Mouse (Mus musculus): Measurements from ENCODE around the gene Dlg2. TPM values are rescaled to one million over a fixed set of nuclear protein-coding genes. Genes with fewer than 3 reads are reported as not detected.

The Dlg2 gene
- total RNA-seq, 2 experiments from 2014 or later = 61.2 to 113 TPM

DNA sequence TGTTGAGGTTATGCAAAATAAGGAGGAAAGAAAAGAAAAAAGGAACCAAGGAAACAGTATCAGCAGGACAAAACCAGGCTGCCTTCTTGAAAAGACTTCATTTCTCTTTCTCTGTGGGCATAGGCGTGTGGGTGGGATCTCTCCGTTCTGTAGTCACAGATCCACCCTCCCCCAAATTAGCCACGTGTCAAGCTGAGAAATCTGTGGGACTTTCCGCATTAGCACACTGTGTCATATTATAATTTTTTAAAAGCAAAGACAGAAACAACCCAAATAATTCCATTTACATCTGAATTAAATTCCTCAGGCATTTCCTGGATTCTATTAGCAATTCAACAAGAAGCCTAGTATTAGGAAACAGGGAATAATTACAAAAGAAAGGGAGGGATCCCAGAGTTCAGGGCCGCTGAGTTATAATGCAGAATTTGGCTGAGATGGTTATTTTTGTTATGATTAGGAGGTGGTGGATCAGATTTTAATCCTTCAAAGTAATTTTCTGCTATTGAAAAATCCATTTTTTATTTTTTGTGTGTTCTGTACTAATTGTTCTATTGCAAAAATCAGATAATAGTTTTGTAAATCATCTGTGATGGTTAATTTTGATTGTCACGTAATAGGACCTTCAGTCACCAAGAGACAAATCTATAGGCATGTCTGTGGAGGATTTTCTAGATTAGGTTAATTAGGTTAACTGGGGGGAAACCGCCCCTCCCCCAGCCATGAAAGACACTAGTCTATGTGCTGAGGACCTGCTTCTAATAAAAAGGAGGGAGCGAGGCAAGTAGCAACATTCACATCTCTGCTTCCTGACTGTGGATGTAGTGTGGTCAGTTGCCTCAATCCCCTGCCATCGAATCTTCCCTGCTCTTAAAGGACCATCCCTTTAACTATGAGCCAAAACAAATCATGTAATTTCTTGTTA is 63.3 kb downstream of the Dlg2 start:
- no peak for DNase-seq (ENCODE audit: low spot score in 2 of 2)

GRCm38 (mm10) chr7:90540811-90541323 is 64.4 kb downstream of the Dlg2 start:
- DNase-seq (ENCODE audit: low spot score in 2 of 2) = no peak

- DNase-seq (ENCODE audit: low spot score in 2 of 2) = no peak
Observed at GRCm38 (mm10) chr7:90553399-90553798, 76.9 kb downstream of the Dlg2 start.

DNA sequence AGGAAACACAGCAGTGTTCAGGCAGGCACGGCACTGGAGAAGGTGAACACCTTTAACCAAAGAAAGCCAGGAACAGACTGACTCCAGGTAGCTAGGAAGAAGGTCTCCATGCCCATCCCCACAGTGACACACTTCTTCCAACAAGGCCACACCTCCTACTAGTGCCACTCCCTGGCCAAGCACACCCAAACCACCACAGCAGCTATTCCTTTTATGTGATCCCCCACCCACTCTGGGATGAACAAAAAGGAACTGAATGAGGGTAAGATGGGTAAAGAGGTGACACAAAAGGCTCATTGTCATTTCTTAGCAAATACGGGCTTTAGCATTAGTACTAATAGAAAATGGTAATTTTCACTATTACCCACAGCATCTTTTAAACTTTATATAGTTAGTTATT is 77.9 kb downstream of the Dlg2 start:
- no peak for DNase-seq (ENCODE audit: low spot score in 2 of 2)

DNA sequence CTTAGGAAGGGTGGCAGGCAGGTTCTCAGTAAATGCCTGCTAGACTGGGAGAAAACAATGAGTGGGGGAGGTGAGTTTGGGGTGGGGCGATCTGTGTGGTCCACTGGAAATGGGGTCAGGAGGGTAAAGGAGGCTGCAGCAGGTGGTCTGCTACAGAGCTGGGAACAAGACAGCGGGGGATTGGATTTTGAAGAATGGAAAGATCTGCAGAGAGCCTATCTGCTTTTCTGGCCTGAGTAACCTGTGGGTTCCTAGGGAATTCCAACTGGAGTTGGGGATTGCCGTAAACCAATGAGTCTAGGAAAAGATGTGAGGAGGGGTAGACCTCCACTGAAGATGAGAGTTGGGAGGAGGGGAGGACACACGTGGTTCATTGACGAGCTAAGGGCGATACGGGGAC is 92.7 kb downstream of the Dlg2 start:
- DNase-seq (ENCODE audit: low spot score in 2 of 2) = no peak

GRCm38 (mm10) chr7:90587795-90588194 is 111.3 kb downstream of the Dlg2 start:
- no peak for DNase-seq (ENCODE audit: low spot score in 2 of 2)

DNA sequence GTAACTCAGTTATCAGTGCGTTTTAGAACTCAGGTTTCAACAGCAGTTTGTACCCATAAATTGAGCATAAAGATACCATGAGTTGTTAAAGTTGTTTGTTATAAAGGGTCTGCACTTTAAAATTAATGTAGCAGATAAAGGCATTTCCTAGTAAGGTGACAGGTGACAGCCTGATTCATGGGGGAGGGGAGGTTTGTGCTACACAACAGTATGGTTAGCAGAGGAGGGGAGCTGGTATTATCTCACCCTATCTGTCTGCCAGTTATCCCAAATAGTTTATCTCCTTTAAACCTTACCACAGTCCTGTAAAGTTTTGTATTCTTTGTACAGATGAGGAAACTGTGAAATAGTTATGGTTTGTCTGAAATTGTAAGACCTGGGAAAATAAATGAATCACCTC is 111.8 kb downstream of the Dlg2 start:
- no peak for DNase-seq (ENCODE audit: low spot score in 2 of 2)

- no peak for DNase-seq (ENCODE audit: low spot score in 2 of 2)
Observed at GRCm38 (mm10) chr7:90609764-90610163, 133.3 kb downstream of the Dlg2 start.

DNA sequence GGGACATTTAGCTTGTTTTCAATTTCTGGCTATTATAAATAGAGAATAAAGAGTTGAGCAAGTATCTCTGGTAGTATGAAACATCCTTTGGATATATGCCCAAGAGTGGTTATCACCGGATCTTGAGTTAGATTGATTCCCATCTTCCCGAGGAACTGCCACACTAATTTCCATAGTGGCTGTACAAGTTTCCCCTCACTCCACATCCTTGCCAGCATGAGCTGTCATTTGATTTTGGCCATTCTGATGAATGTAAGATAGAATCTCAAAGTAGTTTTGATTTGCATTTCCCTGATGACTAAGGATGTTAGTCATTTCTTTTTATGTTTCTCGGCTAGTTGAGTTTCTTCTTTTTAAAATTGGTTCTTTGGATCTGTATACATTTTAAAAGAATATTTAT is 154.1 kb downstream of the Dlg2 start:
- DNase-seq (ENCODE audit: low spot score in 2 of 2) = no peak

DNA sequence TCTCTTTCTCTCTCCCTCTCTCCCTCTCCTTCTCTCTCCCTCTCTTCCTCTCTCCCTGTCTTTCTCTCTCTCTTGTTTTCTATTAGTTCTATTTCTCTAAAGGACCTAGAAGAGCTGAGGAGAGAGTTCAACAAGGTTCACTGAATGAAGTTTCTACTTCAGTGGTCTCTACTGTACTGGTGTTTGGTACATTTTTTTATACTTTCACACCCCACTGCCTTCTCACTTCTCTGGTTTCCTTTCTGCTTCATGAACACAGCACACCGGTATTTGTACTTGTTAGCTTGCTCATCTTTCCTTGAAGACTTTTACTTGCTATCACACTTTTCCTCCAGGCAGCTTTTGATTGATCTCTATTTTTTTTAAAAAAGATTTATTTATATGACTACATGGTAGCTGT is 173.0 kb downstream of the Dlg2 start:
- DNase-seq (ENCODE audit: low spot score in 2 of 2) = no peak

DNA sequence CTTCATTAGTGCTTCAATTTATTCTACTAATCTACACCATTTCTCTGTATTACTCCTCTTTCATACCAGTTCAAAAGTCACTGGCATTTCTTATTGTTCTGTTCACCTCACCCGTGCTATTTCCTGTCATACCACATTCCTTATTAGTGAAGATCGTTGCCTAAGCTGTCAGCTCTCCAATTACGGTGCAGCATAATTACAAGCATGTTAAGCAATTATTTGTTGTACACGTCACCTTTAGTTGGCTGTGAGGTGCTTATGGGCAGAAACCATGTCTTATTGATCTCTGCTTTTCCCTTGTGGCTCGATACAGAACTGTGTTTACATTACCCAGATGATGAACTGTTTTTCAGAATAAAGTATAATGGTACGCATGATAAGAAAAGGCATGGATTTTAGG is 174.7 kb downstream of the Dlg2 start:
- DNase-seq (ENCODE audit: low spot score in 2 of 2) = no peak

- DNase-seq (ENCODE audit: low spot score in 2 of 2) = no peak
Observed at GRCm38 (mm10) chr7:90651611-90652010, 175.1 kb downstream of the Dlg2 start.

GRCm38 (mm10) chr7:90658593-90658992 is 182.1 kb downstream of the Dlg2 start:
- DNase-seq (ENCODE audit: low spot score in 2 of 2) = no peak

GRCm38 (mm10) chr7:90694050-90694449 is 217.6 kb downstream of the Dlg2 start:
- DNase-seq (ENCODE audit: low spot score in 2 of 2) = no peak

- DNase-seq (ENCODE audit: low spot score in 2 of 2) = no peak
Observed at GRCm38 (mm10) chr7:90696181-90696950, 219.9 kb downstream of the Dlg2 start.

DNA sequence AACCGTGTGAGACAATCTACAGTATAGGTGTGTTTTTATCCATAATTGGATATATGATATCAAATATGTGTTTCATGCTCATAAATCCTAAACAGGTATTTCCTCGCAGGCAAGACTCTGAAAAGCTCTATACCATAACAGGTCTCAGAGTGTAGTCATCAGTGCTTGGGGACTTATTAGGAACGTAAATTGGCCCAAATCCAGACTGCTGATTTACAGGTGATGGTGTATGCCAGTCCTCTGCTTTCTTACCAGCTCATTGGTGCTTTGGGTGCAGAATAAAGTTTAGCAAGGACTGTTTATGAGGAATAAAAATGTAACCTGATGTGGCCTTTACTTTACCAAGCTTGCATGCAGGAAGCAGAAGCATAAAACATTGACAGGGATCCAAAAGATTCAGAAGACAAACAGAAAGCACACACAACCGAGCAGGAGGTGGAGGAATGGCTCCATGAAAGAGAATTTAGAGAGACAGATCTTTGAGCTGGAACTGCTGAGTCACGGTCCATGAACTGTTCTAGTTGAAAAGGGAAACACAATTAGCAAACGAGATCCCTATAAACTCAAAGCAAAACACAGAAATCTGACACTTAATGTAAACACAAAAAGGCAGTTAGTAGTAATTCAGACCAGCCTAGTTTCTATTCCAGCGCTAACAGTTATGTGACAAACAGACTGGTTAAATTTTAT is 226.8 kb downstream of the Dlg2 start:
- no peak for DNase-seq (ENCODE audit: low spot score in 2 of 2)

DNA sequence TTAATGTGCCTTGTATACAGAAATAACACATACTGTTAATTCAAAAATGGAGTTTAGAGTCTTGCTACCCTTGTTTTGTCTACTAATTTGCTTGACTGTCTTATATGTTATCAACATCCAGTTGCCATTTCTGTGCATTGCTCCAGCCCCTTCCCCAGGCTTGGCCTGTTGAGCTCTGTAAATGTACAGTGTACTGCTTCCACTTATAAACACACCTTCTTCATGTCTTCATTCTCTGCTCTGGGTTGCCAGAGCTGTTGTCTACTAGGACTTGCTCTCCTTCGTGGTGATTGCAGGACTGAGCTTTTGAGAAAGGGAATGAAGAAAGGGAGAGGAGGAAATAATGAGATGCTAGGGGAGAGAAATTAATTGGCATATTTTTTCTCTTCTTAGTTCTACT is 227.5 kb downstream of the Dlg2 start:
- DNase-seq (ENCODE audit: low spot score in 2 of 2) = no peak

DNA sequence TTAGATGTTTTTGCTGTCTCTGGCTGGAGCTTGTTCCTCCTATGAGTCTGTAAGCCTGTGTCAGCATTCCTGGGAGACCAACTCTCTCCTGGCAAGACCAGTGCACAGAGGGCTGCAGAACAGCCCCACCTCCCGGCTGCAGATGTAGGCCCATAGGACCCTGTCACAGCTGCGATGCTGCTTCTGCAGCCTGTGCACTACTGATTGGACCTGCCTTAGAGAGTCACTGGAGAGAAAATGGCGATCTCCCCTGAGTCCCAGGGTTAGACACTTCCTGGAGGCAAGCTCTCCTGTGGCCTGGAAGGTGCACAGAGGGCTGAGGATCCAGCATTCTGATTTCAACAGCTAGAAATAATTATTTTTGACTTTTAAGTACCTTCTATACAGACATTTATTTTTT is 257.6 kb downstream of the Dlg2 start:
- no peak for DNase-seq (ENCODE audit: low spot score in 2 of 2)

DNA sequence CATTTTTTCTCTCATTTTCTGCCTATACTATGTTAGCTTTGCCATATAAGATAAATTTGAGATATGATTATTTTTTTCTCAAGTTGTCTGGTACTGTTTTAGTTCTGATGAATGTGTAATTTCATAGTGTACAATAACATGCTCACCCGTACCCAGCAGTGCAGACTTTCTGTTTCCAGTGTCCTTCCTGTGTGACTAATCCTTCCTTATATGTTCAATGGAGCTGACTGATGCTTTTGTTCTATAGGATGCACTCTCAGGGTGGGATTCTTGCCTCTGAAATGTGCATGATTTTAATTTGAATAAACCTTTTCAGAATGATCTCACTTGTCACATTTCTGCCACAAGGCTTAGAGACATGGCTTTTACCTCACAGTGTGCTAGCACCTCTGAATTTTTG is 259.9 kb downstream of the Dlg2 start:
- DNase-seq (ENCODE audit: low spot score in 2 of 2) = no peak

DNA sequence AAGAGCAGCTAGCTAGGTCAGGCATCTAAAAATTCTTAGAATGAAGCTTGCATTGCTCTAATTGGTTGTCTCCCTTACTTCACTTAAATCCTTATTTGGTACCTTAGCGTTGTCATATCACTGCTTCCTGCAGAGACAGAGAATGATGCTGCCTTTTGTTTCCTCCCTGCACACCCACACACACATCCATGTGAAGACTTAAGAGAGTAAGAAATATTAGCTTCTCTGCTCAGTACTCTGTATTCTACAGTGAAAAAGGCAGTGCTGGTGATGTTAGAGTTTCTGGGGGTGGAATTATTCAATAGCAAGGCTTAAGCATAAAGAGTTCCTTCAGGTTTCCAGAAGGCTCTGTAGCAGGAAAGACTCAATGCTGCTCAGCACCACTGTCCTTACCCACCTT is 272.2 kb downstream of the Dlg2 start:
- no peak for DNase-seq (ENCODE audit: low spot score in 2 of 2)

- DNase-seq (ENCODE audit: low spot score in 2 of 2) = no peak
Observed at GRCm38 (mm10) chr7:90787945-90788344, 311.5 kb downstream of the Dlg2 start.

DNA sequence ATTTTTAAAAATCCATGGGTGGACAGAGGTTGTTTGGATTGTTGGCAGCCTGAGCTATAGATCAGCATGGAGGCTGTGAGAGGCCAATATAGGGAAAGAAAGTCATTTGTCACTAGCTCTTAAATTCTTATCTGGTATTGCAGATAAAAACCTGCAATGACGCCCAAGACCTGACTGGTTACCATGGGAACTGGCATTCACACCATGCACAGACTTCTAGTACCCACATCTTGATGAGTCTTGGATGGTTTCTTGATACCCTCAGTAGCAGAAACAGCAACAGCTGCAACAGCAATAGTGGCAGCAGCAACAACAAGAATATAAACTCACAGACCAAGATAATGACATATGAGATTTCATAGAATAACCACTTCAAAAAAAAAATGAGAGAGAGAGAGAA is 315.1 kb downstream of the Dlg2 start:
- no peak for DNase-seq (ENCODE audit: low spot score in 2 of 2)

Measured in adrenal gland, adult 18-20 months (tissue).